Mouse (Mus musculus): ENCODE results near the gene Slc13a2. TPM values are rescaled to one million over a fixed set of nuclear protein-coding genes. Genes with fewer than 3 reads are reported as not detected.

Gene Slc13a2
- polyA plus RNA-seq, 1 experiment from 2014 or later: not detected

GRCm38 (mm10) chr11:78349441-78350358 lies 72.3 kb downstream of the Slc13a2 start:
- Histone ChIP-seq H3K4me2 (ENCODE audit: low read depth, severe bottlenecking) (no peak overlapping the region), H3K4me3 (ENCODE audit: low read depth, low read length) (no peak overlapping the region), H3K27me3 (ENCODE audit: control insufficient read depth, insufficient read depth, low read length) (no peaks in the 10 kb centered on the region), H3K27ac (replicated peaks; ENCODE audit: low read depth, low read length) (no peak overlapping the region), H3K9ac (ENCODE audit: low read length) (no peak overlapping the region), H3K9me3 (ENCODE audit: control insufficient read depth, low read length) (no peaks in the 10 kb centered on the region), H3K36me3 (ENCODE audit: control insufficient read depth, insufficient read depth, low read length) (peaks cover 5% of the 10 kb centered on the region; the same call in 1 of the 2 replicates), H3K4me1 (ENCODE audit: control insufficient read depth, insufficient read depth, low read length) (peaks cover 10% of the 10 kb centered on the region; the same call in 1 of the 2 replicates)
- DNase-seq (ENCODE audit: low spot score): no peak
- ATAC-seq (ENCODE audit: insufficient number of reproducible peaks, low FRiP score, low TSS enrichment, low read depth): no peak
- 80% methylated on average over 4 of the region's 4 CpGs for WGBS

- Histone ChIP-seq H3K27me3 (ENCODE audit: control insufficient read depth, insufficient read depth, low read length) (no peaks in the 10 kb centered on the region), H3K4me1 (ENCODE audit: control insufficient read depth, insufficient read depth, low read length) (peaks cover 15% of the 10 kb centered on the region), H3K4me3 (ENCODE audit: low read depth, low read length) (no peak overlapping the region), H3K36me3 (ENCODE audit: control insufficient read depth, insufficient read depth, low read length) (peaks cover 5% of the 10 kb centered on the region; the same call in 1 of the 2 replicates), H3K4me2 (ENCODE audit: low read depth, severe bottlenecking) (no peak overlapping the region), H3K9ac (ENCODE audit: low read length) (no peak overlapping the region), H3K9me3 (ENCODE audit: control insufficient read depth, low read length) (no peaks in the 10 kb centered on the region), H3K27ac (replicated peaks; ENCODE audit: low read depth, low read length) (no peak overlapping the region)
- DNase-seq (ENCODE audit: low spot score) (no peak), ATAC-seq (ENCODE audit: insufficient number of reproducible peaks, low FRiP score, low TSS enrichment, low read depth) (no peak)
- WGBS: 58% methylated on average over 7 of the region's 7 CpGs
Observed at GRCm38 (mm10) chr11:78348474-78348873, 73.5 kb downstream of the Slc13a2 start.

GRCm38 (mm10) chr11:78347908-78348307 lies 74.1 kb downstream of the Slc13a2 start:
- 79% methylated on average over 9 of the region's 9 CpGs for WGBS
- no peak for ATAC-seq (ENCODE audit: insufficient number of reproducible peaks, low FRiP score, low TSS enrichment, low read depth)
- no peak overlapping the region for H3K27ac ChIP-seq (replicated peaks; ENCODE audit: low read depth, low read length)

More at GRCm38 (mm10) chr11:78347908-78348307, 74.1 kb downstream of the Slc13a2 start:
- H3K4me1 ChIP-seq (ENCODE audit: control insufficient read depth, insufficient read depth, low read length): peaks cover 15% of the 10 kb centered on the region
- no peak overlapping the region for H3K4me2 ChIP-seq (ENCODE audit: low read depth, severe bottlenecking)
- H3K36me3 ChIP-seq (ENCODE audit: control insufficient read depth, insufficient read depth, low read length): peaks cover 5% of the 10 kb centered on the region; the same call in 1 of the 2 replicates
- H3K27me3 ChIP-seq (ENCODE audit: control insufficient read depth, insufficient read depth, low read length): no peaks in the 10 kb centered on the region
- H3K4me3 ChIP-seq (ENCODE audit: low read depth, low read length): no peak overlapping the region
- H3K9ac ChIP-seq (ENCODE audit: low read length): no peak overlapping the region
- DNase-seq (ENCODE audit: low spot score): no peak
- H3K9me3 ChIP-seq (ENCODE audit: control insufficient read depth, low read length): no peaks in the 10 kb centered on the region

Other genes starting within 250 kb of the Slc13a2 start
- 15.0 and 15.5 TPM in 2 replicates for gene Nek8, start 245.5 kb downstream of the Slc13a2 start, polyA plus RNA-seq (2014; fragmentation: Nextera tagmentation; extraction: Ambion mirVana)
- 8.7 and 10.4 TPM in 2 replicates for gene Tlcd1, start 245.5 kb downstream of the Slc13a2 start, polyA plus RNA-seq (2014; fragmentation: Nextera tagmentation; extraction: Ambion mirVana)
- 1,529 and 1,574 TPM in 2 replicates for gene Rpl23a, start 238.6 kb downstream of the Slc13a2 start, polyA plus RNA-seq (2014; fragmentation: Nextera tagmentation; extraction: Ambion mirVana)
- 142 and 144 TPM in 2 replicates for gene Rab34, start 233.8 kb downstream of the Slc13a2 start, polyA plus RNA-seq (2014; fragmentation: Nextera tagmentation; extraction: Ambion mirVana)
- 0.84 and 1.3 TPM in 2 replicates for gene Proca1, start 228.8 kb downstream of the Slc13a2 start, polyA plus RNA-seq (2014; fragmentation: Nextera tagmentation; extraction: Ambion mirVana)
- gene Sdf2, start 176.5 kb downstream of the Slc13a2 start, polyA plus RNA-seq (2014; fragmentation: Nextera tagmentation; extraction: Ambion mirVana): 44.0 and 44.9 TPM in 2 replicates
- 30.8 and 34.1 TPM in 2 replicates for gene Supt6, start 176.2 kb downstream of the Slc13a2 start, polyA plus RNA-seq (2014; fragmentation: Nextera tagmentation; extraction: Ambion mirVana)
- 71.5 and 72.6 TPM in 2 replicates for gene 2610507B11Rik, start 160.5 kb downstream of the Slc13a2 start, polyA plus RNA-seq (2014; fragmentation: Nextera tagmentation; extraction: Ambion mirVana)
- 0.09 and 0.16 TPM in 2 replicates for gene BC030499, start 131.4 kb downstream of the Slc13a2 start, polyA plus RNA-seq (2014; fragmentation: Nextera tagmentation; extraction: Ambion mirVana)
- gene Spag5, start 120.7 kb downstream of the Slc13a2 start, polyA plus RNA-seq (2014; fragmentation: Nextera tagmentation; extraction: Ambion mirVana): 65.6 and 72.4 TPM in 2 replicates
- gene Aldoc, start 99.2 kb downstream of the Slc13a2 start, polyA plus RNA-seq (2014; fragmentation: Nextera tagmentation; extraction: Ambion mirVana): 3.6 and 8.5 TPM in 2 replicates
- 69.2 and 70.2 TPM in 2 replicates for gene Pigs, start 93.8 kb downstream of the Slc13a2 start, polyA plus RNA-seq (2014; fragmentation: Nextera tagmentation; extraction: Ambion mirVana)
- 84.2 and 86.9 TPM in 2 replicates for gene Unc119, start 78.7 kb downstream of the Slc13a2 start, polyA plus RNA-seq (2014; fragmentation: Nextera tagmentation; extraction: Ambion mirVana)
- 0.04 and 0.06 TPM in 2 replicates for gene Foxn1, start 35.7 kb downstream of the Slc13a2 start, polyA plus RNA-seq (2014; fragmentation: Nextera tagmentation; extraction: Ambion mirVana)
- gene Slc46a1, start 43.5 kb upstream of the Slc13a2 start, polyA plus RNA-seq (2014; fragmentation: Nextera tagmentation; extraction: Ambion mirVana): 14.9 and 16.2 TPM in 2 replicates
- gene Sarm1, start 75.5 kb upstream of the Slc13a2 start, polyA plus RNA-seq (2014; fragmentation: Nextera tagmentation; extraction: Ambion mirVana): 2.2 and 2.5 TPM in 2 replicates
- gene Vtn, start 76.9 kb upstream of the Slc13a2 start, polyA plus RNA-seq (2014; fragmentation: Nextera tagmentation; extraction: Ambion mirVana): 0.41 TPM in 1 of 2 replicates, not detected in the other
- not detected in 2 replicates for gene Sebox, start 81.2 kb upstream of the Slc13a2 start, polyA plus RNA-seq (2014; fragmentation: Nextera tagmentation; extraction: Ambion mirVana)
- gene Tmem199, start 90.0 kb upstream of the Slc13a2 start, polyA plus RNA-seq (2014; fragmentation: Nextera tagmentation; extraction: Ambion mirVana): 62.0 and 66.5 TPM in 2 replicates
- 164 and 165 TPM in 2 replicates for gene Poldip2, start 90.0 kb upstream of the Slc13a2 start, polyA plus RNA-seq (2014; fragmentation: Nextera tagmentation; extraction: Ambion mirVana)
- gene Tnfaip1, start 114.1 kb upstream of the Slc13a2 start, polyA plus RNA-seq (2014; fragmentation: Nextera tagmentation; extraction: Ambion mirVana): 84.3 and 85.1 TPM in 2 replicates
- gene Ift20, start 114.1 kb upstream of the Slc13a2 start, polyA plus RNA-seq (2014; fragmentation: Nextera tagmentation; extraction: Ambion mirVana): 128 and 130 TPM in 2 replicates
- gene Tmem97, start 128.6 kb upstream of the Slc13a2 start, polyA plus RNA-seq (2014; fragmentation: Nextera tagmentation; extraction: Ambion mirVana): 83.3 and 83.8 TPM in 2 replicates